In genomic region chr2:102290041-102290440, GRCm38 (mm10) we compare ENCODE assay signal across 8 mouse cellular contexts.
DNase-seq lines count a peak whose midpoint lies in the region; ATAC-seq and TF ChIP-seq lines count a peak whose summit lies in the region.

No protein-coding gene starts in this region.

- no peak for ATAC-seq in heart, embryonic 12.5 days (ENCODE audit: insufficient number of reproducible peaks, low FRiP score)

- H3K9me3 ChIP-seq in heart, embryonic 12.5 days (replicated peaks), result 0 out of 2 replicates have a peak, but pooled peaks cover 3% of the 10 kb centered on the region

- no peaks in the 10 kb centered on the region for H3K27me3 ChIP-seq in heart, embryonic 12.5 days (replicated peaks)

- H3K4me3 ChIP-seq in heart, embryonic 12.5 days, result no peak overlapping the region
- H3K4me3 ChIP-seq in layer of hippocampus, adult 2 months, result no peak overlapping the region

- WGBS in heart, embryonic 12.5 days, result 52% methylated on average over 5 of the region's 5 CpGs

- DNase-seq in heart, postnatal 10 days, result peak; percentile 74 to 81
- peak; percentile 33 for DNase-seq in T-cell, adult 2 months (ENCODE audit: low spot score)
- peak; percentile 39 to 64 for DNase-seq in cerebellum, postnatal 4 days (ENCODE audit: low spot score in 2 of 2)
- peak; percentile 75 for DNase-seq in heart, postnatal 4 days
- peak; percentile 29 to 62 for DNase-seq in layer of hippocampus, adult 2 months (ENCODE audit: low spot score in 2 of 2)
- peak; percentile 56 for DNase-seq in mesoderm, embryonic 11.5 days (ENCODE audit: low read depth, low spot score)
- peak; percentile 16 to 63 for DNase-seq in spleen, postnatal 14 days (ENCODE audit: low spot score in 2 of 2)

- TF ChIP-seq CTCF in layer of hippocampus, adult 2 months (conservative IDR thresholded peaks at IDR 0.05), result peak; percentile 87

- H3K4me2 ChIP-seq in heart, embryonic 12.5 days, result no peak overlapping the region

- intact Hi-C loops in heart, postnatal 10 days (cut with DNase I), result loop anchor here (1.0 to 5.0 kb wide), 5 partner anchors 103 to 383 kb away; partner anchors contain the start of genes Fjx1 and Ldlrad3

- H3K36me3 ChIP-seq in heart, embryonic 12.5 days, result no peaks in the 10 kb centered on the region

- no peak overlapping the region for H3K9ac ChIP-seq in heart, embryonic 12.5 days

- H3K4me1 ChIP-seq in heart, embryonic 12.5 days (replicated peaks), result peaks cover 9% of the 10 kb centered on the region

- no peak overlapping the region for H3K27ac ChIP-seq in heart, embryonic 12.5 days (ENCODE audit: poor library complexity, severe bottlenecking)
- H3K27ac ChIP-seq in layer of hippocampus, adult 2 months, result no peak overlapping the region
